Mouse (Mus musculus) forebrain, embryonic 15.5 days (tissue): ENCODE measurements around the gene Prkg2. TPM values are rescaled to one million over a fixed set of nuclear protein-coding genes. Genes with fewer than 3 reads are reported as not detected.
A peak's percentile ranks its signal among the peaks of the same experiment; 100 is the strongest.

Source experiments
- ATAC-seq: fragments of 200-750 bp; cut with Nextera tagmentation; replicated peaks from 2 replicates; pipeline ENCODE4 v1.8.0; 2017; ENCODE audit warnings: mild to moderate bottlenecking, moderate TSS enrichment, moderate library complexity
- H3K27ac ChIP-seq: fragments of 300-500 bp; sonication (generic); replicated peaks from 2 replicates; pipeline ENCODE4 v1.5.1; 2015; ENCODE audit warnings: mild to moderate bottlenecking, inconsistent platforms
- H3K27me3 ChIP-seq: fragments of 300-500 bp; sonication (generic); 2 replicates; pipeline ENCODE4 v1.6.1; 2015; ENCODE audit warnings: inconsistent platforms
- H3K36me3 ChIP-seq: fragments of 300-500 bp; sonication (generic); 2 replicates; pipeline ENCODE4 v1.6.1; 2015; ENCODE audit warnings: mild to moderate bottlenecking, inconsistent platforms
- H3K4me1 ChIP-seq: fragments of 300-500 bp; sonication (generic); 2 replicates; pipeline ENCODE4 v1.6.1; 2015; ENCODE audit warnings: inconsistent platforms
- H3K4me2 ChIP-seq: fragments of 300-500 bp; sonication (generic); replicated peaks from 2 replicates; pipeline ENCODE4 v1.6.1; 2015; ENCODE audit warnings: mild to moderate bottlenecking, inconsistent platforms
- H3K4me3 ChIP-seq: fragments of 300-500 bp; sonication (generic); 2 replicates; pipeline ENCODE4 v1.5.1; 2015; ENCODE audit warnings: mild to moderate bottlenecking, inconsistent platforms
- H3K9ac ChIP-seq: fragments of 300-500 bp; sonication (generic); replicated peaks from 2 replicates; pipeline ENCODE4 v1.6.1; 2015; ENCODE audit warnings: mild to moderate bottlenecking, inconsistent platforms
- H3K9me3 ChIP-seq: fragments of 300-500 bp; sonication (generic); 2 replicates; pipeline ENCODE4 v1.6.1; 2016; ENCODE audit warnings: inconsistent platforms
- WGBS: fragments of 180-500 bp; shearing (Covaris S2); methylation state at CpG from one replicate; pipeline ENCODE4 v1.1.7; 2015; ENCODE audit warnings: mixed read lengths; 5-methylcytosine and 5-hydroxymethylcytosine counted together
- polyA plus RNA-seq: library from polyadenylated mRNA; unstranded; fragments of >200 nt; fragmentation: Nextera tagmentation; extraction: Ambion mirVana; gene quantifications from 2 replicates; pipeline ENCODE4 v1.2.1, GENCODE M21; 2015

Prkg2 gene
- polyA plus RNA-seq, 1 experiment from 2014 or later: 0.84 TPM

- ATAC-seq: no peak
- H3K36me3 ChIP-seq: no peaks in the 10 kb centered on the region
- no peak overlapping the region for H3K4me2 ChIP-seq
- no peak overlapping the region for H3K4me3 ChIP-seq
- no peak overlapping the region for H3K9ac ChIP-seq
- no peaks in the 10 kb centered on the region for H3K27me3 ChIP-seq
- H3K9me3 ChIP-seq: no peaks in the 10 kb centered on the region
- H3K27ac ChIP-seq: no peak overlapping the region
- WGBS: 93% methylated on average over 14 of the region's 14 CpGs
- no peaks in the 10 kb centered on the region for H3K4me1 ChIP-seq
These were observed 26.6 kb downstream of the Prkg2 start for GRCm38 (mm10) chr5:99010448-99011151.

DNA sequence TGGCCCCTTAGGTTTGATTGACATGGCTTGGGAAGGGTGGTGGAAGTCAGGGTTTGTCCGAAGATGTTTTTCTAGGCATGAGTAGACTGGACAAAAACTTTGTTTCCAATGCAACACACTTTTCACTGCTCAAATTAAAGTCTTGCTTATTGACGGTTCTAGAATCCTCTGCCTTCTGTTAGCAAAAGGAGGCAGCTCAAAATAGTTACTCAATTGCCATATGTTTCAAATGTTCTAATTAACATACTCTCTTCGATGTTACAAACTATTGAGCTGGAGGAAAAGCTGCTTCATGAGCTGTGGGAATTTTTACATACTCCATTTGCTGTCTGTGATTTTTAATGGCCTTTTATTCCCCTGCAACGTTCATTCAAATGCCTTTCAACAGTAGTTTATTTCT lies 39.0 kb downstream of the Prkg2 start:
- Histone ChIP-seq H3K36me3 (no peaks in the 10 kb centered on the region), H3K9ac (no peak overlapping the region), H3K9me3 (no peaks in the 10 kb centered on the region), H3K4me3 (no peak overlapping the region), H3K27ac (no peak overlapping the region), H3K27me3 (no peaks in the 10 kb centered on the region), H3K4me2 (no peak overlapping the region), H3K4me1 (peaks cover 14% of the 10 kb centered on the region)
- ATAC-seq: no peak
- WGBS: 34% methylated on average over 4 of the region's 4 CpGs

DNA sequence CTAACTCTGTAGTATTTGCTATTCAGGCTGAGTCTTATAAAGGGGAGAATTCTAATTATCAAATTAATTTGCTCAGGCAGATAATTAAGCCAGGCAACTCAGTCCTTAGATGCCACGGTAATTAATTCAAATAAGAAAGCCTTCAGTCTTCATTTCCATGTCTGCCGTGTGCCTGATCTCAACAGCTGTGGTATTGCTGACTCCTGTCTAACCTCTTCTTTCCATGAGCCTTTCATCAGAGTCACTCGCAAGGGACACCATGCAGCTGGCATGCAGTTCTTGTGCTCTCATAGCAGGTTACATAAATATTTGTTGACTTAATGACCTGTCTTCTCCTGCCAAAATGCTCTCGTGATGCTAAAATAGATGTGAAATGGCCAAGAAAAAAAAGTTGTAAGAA lies 41.4 kb downstream of the Prkg2 start:
- Histone ChIP-seq H3K9ac (no peak overlapping the region), H3K4me2 (no peak overlapping the region), H3K27ac (no peak overlapping the region), H3K4me1 (peaks cover 14% of the 10 kb centered on the region), H3K4me3 (no peak overlapping the region), H3K9me3 (no peaks in the 10 kb centered on the region), H3K27me3 (no peaks in the 10 kb centered on the region), H3K36me3 (no peaks in the 10 kb centered on the region)
- ATAC-seq: peak; percentile 64; the same call in 1 of the 2 replicates
- 16% methylated on average over 4 of the region's 4 CpGs for WGBS

GRCm38 (mm10) chr5:98991600-98991999 lies 45.6 kb downstream of the Prkg2 start:
- no peaks in the 10 kb centered on the region for H3K9me3 ChIP-seq
- 87% methylated on average over 4 of the region's 4 CpGs for WGBS

GRCm38 (mm10) chr5:98987634-98988033 lies 49.5 kb downstream of the Prkg2 start:
- no peaks in the 10 kb centered on the region for H3K36me3 ChIP-seq
- H3K4me3 ChIP-seq: no peak overlapping the region
- peaks cover 36% of the 10 kb centered on the region for H3K4me1 ChIP-seq
- 0% methylated on average over 1 of the region's 1 CpGs for WGBS
- H3K9ac ChIP-seq: no peak overlapping the region
- ATAC-seq: peak; percentile 79
- H3K9me3 ChIP-seq: no peaks in the 10 kb centered on the region
- peak overlapping the region; percentile 64 for H3K27ac ChIP-seq
- H3K4me2 ChIP-seq: no peak overlapping the region
- H3K27me3 ChIP-seq: no peaks in the 10 kb centered on the region

More at GRCm38 (mm10) chr5:98991600-98991999, 45.6 kb downstream of the Prkg2 start:
- H3K27me3 ChIP-seq: no peaks in the 10 kb centered on the region
- H3K9ac ChIP-seq: no peak overlapping the region
- H3K4me3 ChIP-seq: no peak overlapping the region
- no peak overlapping the region for H3K27ac ChIP-seq
- H3K36me3 ChIP-seq: no peaks in the 10 kb centered on the region
- no peak overlapping the region for H3K4me2 ChIP-seq
- ATAC-seq: no peak
- H3K4me1 ChIP-seq: peaks cover 23% of the 10 kb centered on the region

DNA sequence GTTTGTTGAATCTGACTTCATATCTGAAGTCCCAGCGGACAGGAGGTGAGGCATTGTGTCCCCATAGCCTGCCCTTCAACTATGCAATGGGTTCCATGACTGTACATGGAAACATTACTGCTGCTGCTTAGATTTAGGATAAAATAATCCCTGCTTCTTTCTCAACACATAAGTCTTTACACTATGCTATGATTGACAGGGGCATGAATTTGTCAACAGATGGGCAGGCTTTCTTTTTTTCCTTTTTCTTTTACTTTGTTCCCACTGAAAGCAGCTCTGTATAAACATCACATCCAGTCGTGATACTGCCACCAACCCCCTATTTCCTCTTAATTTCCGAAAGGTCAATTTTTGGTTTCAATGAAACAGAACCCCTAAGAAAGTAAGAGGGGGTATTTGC lies 50.0 kb downstream of the Prkg2 start:
- 33% methylated on average over 3 of the region's 3 CpGs for WGBS
- peaks cover 36% of the 10 kb centered on the region for H3K4me1 ChIP-seq
- no peaks in the 10 kb centered on the region for H3K27me3 ChIP-seq
- H3K27ac ChIP-seq: peak overlapping the region; percentile 64
- H3K36me3 ChIP-seq: no peaks in the 10 kb centered on the region
- no peak overlapping the region for H3K9ac ChIP-seq
- peak; percentile 17; the same call in 1 of the 2 replicates for ATAC-seq
- H3K4me2 ChIP-seq: no peak overlapping the region
- no peak overlapping the region for H3K4me3 ChIP-seq
- no peaks in the 10 kb centered on the region for H3K9me3 ChIP-seq

GRCm38 (mm10) chr5:98986459-98986858 lies 50.7 kb downstream of the Prkg2 start:
- H3K9ac ChIP-seq: no peak overlapping the region
- 6% methylated on average over 4 of the region's 4 CpGs for WGBS
- H3K27ac ChIP-seq: peak overlapping the region; percentile 64

DNA sequence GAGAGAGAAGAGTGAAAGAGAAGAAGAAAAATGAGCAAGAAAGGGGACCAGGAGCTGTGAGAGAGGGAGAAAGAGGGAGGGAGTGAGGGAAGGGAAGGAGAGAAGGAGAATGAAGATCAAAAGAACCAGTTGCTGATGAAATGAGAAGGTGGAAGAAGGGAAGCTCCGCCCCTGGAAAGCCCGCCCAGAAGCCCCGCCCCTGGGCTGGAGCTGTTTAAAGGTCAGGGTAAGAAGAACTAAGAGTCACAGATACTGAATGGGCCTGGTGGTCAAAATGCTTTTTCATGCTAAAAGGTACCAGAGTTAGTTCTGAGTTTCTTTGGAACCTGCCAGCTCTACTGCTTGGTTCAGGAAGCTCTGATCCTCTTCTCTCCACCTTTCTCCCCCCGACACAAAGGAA lies 51.1 kb downstream of the Prkg2 start:
- H3K9ac ChIP-seq: no peak overlapping the region
- WGBS: 8% methylated on average over 4 of the region's 4 CpGs
- no peak overlapping the region for H3K4me2 ChIP-seq
- no peaks in the 10 kb centered on the region for H3K36me3 ChIP-seq
- peaks cover 36% of the 10 kb centered on the region for H3K4me1 ChIP-seq
- H3K4me3 ChIP-seq: no peak overlapping the region
- H3K27me3 ChIP-seq: no peaks in the 10 kb centered on the region
- peak overlapping the region; percentile 64 for H3K27ac ChIP-seq
- H3K9me3 ChIP-seq: no peaks in the 10 kb centered on the region
- 0 out of 2 replicates have a peak, but pooled peaks have one; percentile 5 for ATAC-seq

More at GRCm38 (mm10) chr5:98986459-98986858, 50.7 kb downstream of the Prkg2 start:
- ATAC-seq: 0 out of 2 replicates have a peak, but pooled peaks have one; percentile 26
- Histone ChIP-seq H3K36me3 (no peaks in the 10 kb centered on the region), H3K9me3 (no peaks in the 10 kb centered on the region), H3K4me1 (peaks cover 36% of the 10 kb centered on the region), H3K27me3 (no peaks in the 10 kb centered on the region), H3K4me2 (no peak overlapping the region), H3K4me3 (no peak overlapping the region)

GRCm38 (mm10) chr5:98985077-98985476 lies 52.1 kb downstream of the Prkg2 start:
- Histone ChIP-seq H3K4me1 (peaks cover 36% of the 10 kb centered on the region), H3K9ac (no peak overlapping the region), H3K4me3 (no peak overlapping the region), H3K4me2 (no peak overlapping the region), H3K27me3 (no peaks in the 10 kb centered on the region), H3K27ac (peak overlapping the region; percentile 64; the same call in 1 of the 2 replicates), H3K9me3 (no peaks in the 10 kb centered on the region), H3K36me3 (no peaks in the 10 kb centered on the region)
- 60% methylated on average over 3 of the region's 3 CpGs for WGBS
- ATAC-seq: no peak

DNA sequence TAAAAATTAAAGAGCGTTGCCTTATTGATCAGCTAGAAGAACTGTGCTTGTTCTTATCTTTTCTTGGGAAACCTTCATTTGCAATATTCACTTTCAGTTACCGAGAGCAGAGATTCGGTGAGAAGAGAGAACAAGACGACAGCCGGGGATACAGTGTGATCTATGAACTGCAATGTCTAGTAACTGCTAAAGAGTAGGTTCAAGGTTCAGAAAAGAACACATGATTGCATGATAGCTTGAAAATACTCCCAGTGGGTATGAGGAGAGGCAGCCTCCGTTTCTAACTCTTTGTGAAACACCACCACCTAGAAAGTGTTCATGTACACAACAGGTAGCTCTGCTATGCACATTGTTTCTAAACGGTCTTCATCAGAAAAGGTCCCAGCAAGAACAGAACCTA lies 55.8 kb downstream of the Prkg2 start:
- no peak overlapping the region for H3K4me2 ChIP-seq
- no peak overlapping the region for H3K9ac ChIP-seq
- no peaks in the 10 kb centered on the region for H3K9me3 ChIP-seq
- whole genome bisulfite sequencing: 87% methylated on average over 7 of the region's 7 CpGs
- H3K27ac ChIP-seq: no peak overlapping the region
- peaks cover 25% of the 10 kb centered on the region for H3K4me1 ChIP-seq
- H3K27me3 ChIP-seq: no peaks in the 10 kb centered on the region
- no peak overlapping the region for H3K4me3 ChIP-seq
- no peak for ATAC-seq
- H3K36me3 ChIP-seq: no peaks in the 10 kb centered on the region

- Histone ChIP-seq H3K36me3 (no peaks in the 10 kb centered on the region), H3K9me3 (no peaks in the 10 kb centered on the region), H3K4me1 (peaks cover 20% of the 10 kb centered on the region), H3K9ac (no peak overlapping the region), H3K4me3 (no peak overlapping the region), H3K4me2 (no peak overlapping the region), H3K27ac (no peak overlapping the region), H3K27me3 (no peaks in the 10 kb centered on the region)
- WGBS: 51% methylated on average over 6 of the region's 6 CpGs
- ATAC-seq: no peak
These were observed 58.8 kb downstream of the Prkg2 start for GRCm38 (mm10) chr5:98978316-98978715.

DNA sequence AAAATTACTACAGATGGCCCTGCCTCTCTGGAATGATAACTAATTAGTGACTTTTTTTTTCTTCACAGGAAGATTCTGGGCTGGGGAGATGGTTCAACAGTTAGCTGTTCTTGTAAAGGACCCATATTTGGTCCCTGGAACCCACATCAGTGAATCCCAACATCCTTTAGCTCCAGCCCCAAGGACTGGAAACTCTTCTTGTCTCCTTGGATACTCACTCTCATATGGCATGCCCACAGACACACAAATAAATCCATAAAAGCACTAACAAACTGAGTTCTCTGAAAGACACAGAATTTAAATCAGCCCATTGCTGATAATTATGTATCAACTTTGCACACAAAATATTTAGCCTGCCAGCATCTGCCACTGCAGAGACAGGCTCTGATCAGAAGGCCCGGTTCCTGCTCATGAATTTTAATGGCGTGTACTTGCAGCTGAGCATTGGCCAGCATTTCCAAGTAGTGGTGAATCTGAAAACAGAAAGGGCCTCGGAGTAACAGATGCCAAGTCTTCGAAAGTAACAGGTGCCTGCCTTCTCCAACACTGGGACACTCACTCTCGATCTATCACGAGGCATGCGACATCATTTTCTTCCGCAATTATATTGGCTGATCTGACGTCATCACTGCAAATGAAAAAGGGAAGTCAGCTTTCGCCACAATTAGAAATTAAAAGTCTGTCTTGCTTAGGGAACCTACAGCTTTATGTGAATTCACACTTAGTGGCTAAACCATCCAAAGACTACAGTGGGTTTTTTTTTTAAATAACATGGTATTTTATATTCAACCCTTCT lies 61.1 kb downstream of the Prkg2 start:
- H3K27ac ChIP-seq: peak overlapping the region; percentile 28; the same call in 1 of the 2 replicates

More for the DNA sequence above, 61.1 kb downstream of the Prkg2 start:
- peaks cover 20% of the 10 kb centered on the region for H3K4me1 ChIP-seq
- no peaks in the 10 kb centered on the region for H3K27me3 ChIP-seq
- H3K4me2 ChIP-seq: peak overlapping the region; percentile 24
- H3K9me3 ChIP-seq: no peaks in the 10 kb centered on the region
- no peak overlapping the region for H3K9ac ChIP-seq
- 15% methylated on average over 10 of the region's 10 CpGs for whole genome bisulfite sequencing
- H3K36me3 ChIP-seq: no peaks in the 10 kb centered on the region
- ATAC-seq: peak; percentile 91
- H3K4me3 ChIP-seq: no peak overlapping the region
